Mouse (Mus musculus) liver, embryonic 13.5 days (tissue): ENCODE results near the gene Tmem200c. TPM values are rescaled to one million over a fixed set of nuclear protein-coding genes. Genes with fewer than 3 reads are reported as not detected.

ENCODE experiments used
- ATAC-seq: fragments of 200-750 bp; cut with Nextera tagmentation; 2 replicates; pipeline ENCODE4 v1.8.0; 2017; ENCODE audit warnings: low read depth, mild to moderate bottlenecking, moderate number of reproducible peaks, moderate library complexity
- DNase-seq: peaks from one replicate; pipeline ENCODE4 v3.0.0; 2022
- H3K27ac ChIP-seq: fragments of 300-500 bp; sonication (generic); 2 replicates; pipeline ENCODE4 v1.5.1; 2015; ENCODE audit warnings: moderate library complexity, mild to moderate bottlenecking, inconsistent platforms
- H3K27me3 ChIP-seq: fragments of 300-500 bp; sonication (generic); 2 replicates; pipeline ENCODE4 v1.6.1; 2015; ENCODE audit warnings: mild to moderate bottlenecking, inconsistent platforms
- H3K36me3 ChIP-seq: fragments of 300-500 bp; sonication (generic); 2 replicates; pipeline ENCODE4 v1.6.1; 2015; ENCODE audit warnings: mild to moderate bottlenecking, inconsistent platforms
- H3K4me1 ChIP-seq: fragments of 300-500 bp; sonication (generic); replicated peaks from 2 replicates; pipeline ENCODE4 v1.6.1; 2015; ENCODE audit warnings: inconsistent platforms
- H3K4me2 ChIP-seq: fragments of 300-500 bp; sonication (generic); 2 replicates; pipeline ENCODE4 v1.6.1; 2015; ENCODE audit warnings: inconsistent platforms, mild to moderate bottlenecking, moderate library complexity
- H3K4me3 ChIP-seq: fragments of 300-500 bp; sonication (generic); replicated peaks from 2 replicates; pipeline ENCODE4 v1.5.1; 2015; ENCODE audit warnings: mild to moderate bottlenecking, inconsistent platforms
- H3K9ac ChIP-seq: fragments of 300-500 bp; sonication (generic); 2 replicates; pipeline ENCODE4 v1.6.1; 2015; ENCODE audit warnings: mild to moderate bottlenecking, inconsistent platforms
- H3K9me3 ChIP-seq: fragments of 300-500 bp; sonication (generic); replicated peaks from 2 replicates; pipeline ENCODE4 v1.6.1; 2016; ENCODE audit warnings: inconsistent platforms
- WGBS: fragments of 180-500 bp; shearing (Covaris S2); methylation state at CpG from one replicate; pipeline ENCODE4 v1.1.7; 2015; ENCODE audit not compliant: insufficient replicate concordance; 5-methylcytosine and 5-hydroxymethylcytosine counted together
- polyA plus RNA-seq: library from polyadenylated mRNA; unstranded; fragments of >200 nt; fragmentation: Nextera tagmentation; extraction: Ambion mirVana; gene quantifications from 2 replicates; pipeline ENCODE4 v1.2.1, GENCODE M21; 2015

Gene Tmem200c
- polyA plus RNA-seq, 1 experiment from 2014 or later: not detected

- no peak for DNase-seq
- Histone ChIP-seq H3K27ac (no peak overlapping the region), H3K4me2 (no peak overlapping the region), H3K36me3 (no peaks in the 10 kb centered on the region), H3K9me3 (no peaks in the 10 kb centered on the region), H3K4me1 (no peaks in the 10 kb centered on the region), H3K27me3 (no peaks in the 10 kb centered on the region), H3K9ac (no peak overlapping the region), H3K4me3 (no peak overlapping the region)
- ATAC-seq: no peak
- WGBS: 65% methylated on average over 7 of the region's 7 CpGs
Observed at GRCm38 (mm10) chr17:68852171-68852966, 25.9 kb downstream of the Tmem200c start.

DNA sequence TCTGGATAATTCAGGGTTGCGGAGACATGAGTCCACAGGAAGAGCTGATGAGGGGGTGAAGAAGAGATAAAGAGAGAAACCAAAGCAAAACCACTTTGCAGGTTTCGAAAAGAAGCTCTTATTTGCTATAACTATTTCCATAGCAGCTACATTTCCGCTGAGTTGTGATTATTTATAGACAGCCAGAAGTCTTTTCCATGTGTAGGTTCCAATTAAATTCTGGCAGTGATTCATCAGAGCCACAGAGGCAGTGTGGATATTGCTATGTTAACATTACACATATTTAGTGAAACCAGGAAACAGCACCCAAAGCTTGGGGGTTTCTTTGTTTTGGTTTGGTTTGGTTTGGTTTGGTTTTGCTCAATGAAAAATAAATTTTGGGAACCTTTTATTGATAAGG lies 37.8 kb downstream of the Tmem200c start:
- ATAC-seq: no peak
- 48% methylated on average over 3 of the region's 3 CpGs for WGBS
- no peak overlapping the region for H3K4me3 ChIP-seq
- no peak overlapping the region for H3K27ac ChIP-seq
- no peak overlapping the region for H3K4me2 ChIP-seq
- no peaks in the 10 kb centered on the region for H3K9me3 ChIP-seq
- no peaks in the 10 kb centered on the region for H3K4me1 ChIP-seq
- H3K27me3 ChIP-seq: no peaks in the 10 kb centered on the region
- no peak for DNase-seq
- H3K36me3 ChIP-seq: no peaks in the 10 kb centered on the region
- no peak overlapping the region for H3K9ac ChIP-seq

GRCm38 (mm10) chr17:68868439-68868838 lies 42.0 kb downstream of the Tmem200c start:
- ATAC-seq: no peak
- no peaks in the 10 kb centered on the region for H3K27me3 ChIP-seq
- H3K4me2 ChIP-seq: no peak overlapping the region
- DNase-seq: no peak
- H3K4me1 ChIP-seq: no peaks in the 10 kb centered on the region
- H3K9me3 ChIP-seq: no peaks in the 10 kb centered on the region
- H3K27ac ChIP-seq: no peak overlapping the region
- no peak overlapping the region for H3K9ac ChIP-seq
- no peaks in the 10 kb centered on the region for H3K36me3 ChIP-seq
- no peak overlapping the region for H3K4me3 ChIP-seq

- ATAC-seq: no peak
Observed at GRCm38 (mm10) chr17:68874021-68874420, 47.6 kb downstream of the Tmem200c start.

GRCm38 (mm10) chr17:68875251-68875650 lies 48.8 kb downstream of the Tmem200c start:
- Histone ChIP-seq H3K27me3 (no peaks in the 10 kb centered on the region), H3K9ac (no peak overlapping the region), H3K36me3 (no peaks in the 10 kb centered on the region), H3K4me1 (no peaks in the 10 kb centered on the region), H3K27ac (no peak overlapping the region), H3K9me3 (no peaks in the 10 kb centered on the region), H3K4me3 (no peak overlapping the region), H3K4me2 (no peak overlapping the region)
- no peak for DNase-seq
- ATAC-seq: no peak
- WGBS: 62% methylated on average over 5 of the region's 5 CpGs

More at GRCm38 (mm10) chr17:68874021-68874420, 47.6 kb downstream of the Tmem200c start:
- no peaks in the 10 kb centered on the region for H3K36me3 ChIP-seq
- H3K27ac ChIP-seq: no peak overlapping the region
- DNase-seq: no peak
- no peak overlapping the region for H3K4me3 ChIP-seq
- H3K4me1 ChIP-seq: no peaks in the 10 kb centered on the region
- H3K27me3 ChIP-seq: no peaks in the 10 kb centered on the region
- H3K9ac ChIP-seq: no peak overlapping the region
- no peaks in the 10 kb centered on the region for H3K9me3 ChIP-seq
- H3K4me2 ChIP-seq: no peak overlapping the region
- WGBS: 58% methylated on average over 8 of the region's 8 CpGs

DNA sequence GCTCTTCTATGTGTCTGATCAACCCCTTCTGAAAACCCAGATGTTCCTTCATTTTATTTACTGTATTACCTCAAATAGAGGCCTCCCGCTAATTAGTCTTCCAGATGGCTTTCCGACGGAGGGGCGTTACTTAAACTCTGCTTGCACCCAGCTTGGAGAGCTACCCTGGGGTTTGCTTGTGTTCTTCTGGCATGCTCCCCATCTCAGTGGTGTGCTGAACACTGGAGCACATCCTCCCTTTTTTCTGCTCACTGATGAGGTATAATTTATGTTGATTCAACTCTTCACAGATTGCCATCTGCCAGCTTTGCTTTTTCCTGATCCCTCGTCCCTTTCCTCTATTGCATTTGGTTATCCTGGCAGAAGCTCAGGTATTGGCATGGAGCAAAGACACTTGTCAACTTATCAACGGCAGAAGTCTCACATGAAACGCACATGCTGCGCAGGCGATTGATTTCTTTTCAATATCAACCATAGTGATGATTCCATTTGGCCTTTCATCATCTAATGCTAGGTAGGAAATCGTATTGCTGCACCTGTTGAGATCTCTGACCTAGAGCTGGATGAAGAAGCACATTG lies 49.6 kb downstream of the Tmem200c start:
- 77% methylated on average over 10 of the region's 10 CpGs for WGBS
- no peak overlapping the region for H3K4me2 ChIP-seq
- H3K27me3 ChIP-seq: no peaks in the 10 kb centered on the region
- DNase-seq: no peak
- ATAC-seq: no peak
- no peaks in the 10 kb centered on the region for H3K9me3 ChIP-seq
- no peak overlapping the region for H3K9ac ChIP-seq
- H3K36me3 ChIP-seq: no peaks in the 10 kb centered on the region
- H3K4me1 ChIP-seq: no peaks in the 10 kb centered on the region
- no peak overlapping the region for H3K27ac ChIP-seq
- H3K4me3 ChIP-seq: no peak overlapping the region

GRCm38 (mm10) chr17:68881725-68882524 lies 55.5 kb downstream of the Tmem200c start:
- H3K4me1 ChIP-seq: no peaks in the 10 kb centered on the region
- no peak overlapping the region for H3K9ac ChIP-seq
- no peak for ATAC-seq
- H3K4me2 ChIP-seq: 0 out of 2 replicates have a peak overlapping the region, but pooled peaks have one; percentile 23
- no peak overlapping the region for H3K4me3 ChIP-seq
- 13% methylated on average over 21 of the region's 21 CpGs for WGBS
- DNase-seq: no peak
- H3K36me3 ChIP-seq: no peaks in the 10 kb centered on the region
- no peaks in the 10 kb centered on the region for H3K27me3 ChIP-seq
- no peak overlapping the region for H3K27ac ChIP-seq
- H3K9me3 ChIP-seq: no peaks in the 10 kb centered on the region

DNA sequence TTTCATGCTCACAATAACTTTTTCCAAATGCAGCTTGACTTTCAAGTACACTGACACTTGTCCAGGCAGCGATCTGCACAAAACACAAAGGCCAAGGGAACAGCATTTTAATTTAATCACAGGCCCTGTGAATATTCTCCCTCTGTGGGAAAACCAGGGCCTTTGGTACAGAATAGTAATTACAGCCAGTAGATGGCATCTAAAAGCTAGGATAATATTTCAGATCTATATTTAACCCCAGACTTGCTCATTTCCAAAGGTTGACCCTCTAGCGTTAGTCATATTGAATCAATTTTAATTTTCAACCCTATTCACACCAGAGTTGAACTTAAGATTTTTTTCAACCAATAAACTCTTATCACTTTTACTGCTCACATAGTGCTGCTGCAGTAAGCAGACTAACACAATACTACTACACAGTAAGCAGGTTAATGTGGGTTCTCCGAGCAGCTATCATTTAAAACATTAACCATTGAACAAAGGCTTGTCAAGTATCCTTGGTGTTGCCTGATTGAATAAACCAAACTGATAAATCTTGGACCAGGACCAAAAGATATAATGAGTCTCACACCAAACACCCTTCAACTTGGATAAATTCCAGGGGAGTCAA lies 57.2 kb downstream of the Tmem200c start:
- ATAC-seq (no peak), DNase-seq (no peak)
- 64% methylated on average over 3 of the region's 3 CpGs for WGBS

DNA sequence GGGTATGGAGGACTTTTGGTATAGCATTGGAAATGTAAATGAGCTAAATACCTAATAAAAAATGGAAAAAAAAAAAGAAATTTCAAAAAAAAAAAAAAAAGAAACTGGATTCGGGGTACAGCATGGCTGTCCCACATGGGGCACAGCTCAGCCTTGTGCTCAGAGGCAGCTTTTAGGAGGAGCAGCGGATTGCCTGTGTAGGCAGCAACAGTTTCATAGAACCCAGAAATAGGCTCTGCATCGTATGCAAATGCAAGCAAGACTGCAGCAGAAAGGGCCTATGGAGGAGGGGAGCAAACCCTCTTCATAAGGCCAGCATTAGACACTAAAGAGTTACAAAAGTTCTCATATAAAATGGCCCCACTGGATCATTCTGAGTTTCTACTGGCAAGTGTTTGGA lies 64.2 kb downstream of the Tmem200c start:
- H3K9me3 ChIP-seq: no peaks in the 10 kb centered on the region
- H3K4me1 ChIP-seq: no peaks in the 10 kb centered on the region
- WGBS: 61% methylated on average over 3 of the region's 3 CpGs
- H3K27ac ChIP-seq: no peak overlapping the region
- H3K27me3 ChIP-seq: no peaks in the 10 kb centered on the region
- no peak overlapping the region for H3K4me2 ChIP-seq
- DNase-seq: no peak
- H3K9ac ChIP-seq: no peak overlapping the region
- no peak for ATAC-seq
- no peaks in the 10 kb centered on the region for H3K36me3 ChIP-seq
- H3K4me3 ChIP-seq: no peak overlapping the region

More for the DNA sequence above, 57.2 kb downstream of the Tmem200c start:
- H3K36me3 ChIP-seq: no peaks in the 10 kb centered on the region
- no peaks in the 10 kb centered on the region for H3K27me3 ChIP-seq
- no peak overlapping the region for H3K9ac ChIP-seq
- H3K27ac ChIP-seq: no peak overlapping the region
- no peaks in the 10 kb centered on the region for H3K4me1 ChIP-seq
- no peaks in the 10 kb centered on the region for H3K9me3 ChIP-seq
- H3K4me2 ChIP-seq: no peak overlapping the region
- no peak overlapping the region for H3K4me3 ChIP-seq
